Mouse (Mus musculus): ENCODE measurements around the gene Akap4. TPM values are rescaled to one million over a fixed set of nuclear protein-coding genes. Genes with fewer than 3 reads are reported as not detected.

The Akap4 gene
- total and polyA plus RNA-seq, 3 experiments, result not detected

- H3K27ac ChIP-seq (ENCODE audit: control insufficient read depth, low read depth, low read length), result no peak overlapping the region
Measured at GRCm38 (mm10) chrX:7057056-7057455, 10.3 kb upstream of the Akap4 start.

GRCm38 (mm10) chrX:7057634-7058033, 9.7 kb upstream of the Akap4 start:
- H3K9ac ChIP-seq (ENCODE audit: control insufficient read depth, low read depth, low read length, poor library complexity, severe bottlenecking), result no peak overlapping the region
- H3K4me3 ChIP-seq (ENCODE audit: control insufficient read depth in 1 of 2, insufficient read depth in 1 of 2, low read depth in 2 of 2, low read length in 2 of 2), result no peak overlapping the region
- no peak overlapping the region for H3K27ac ChIP-seq (ENCODE audit: control insufficient read depth, low read depth, low read length)
- no peaks in the 10 kb centered on the region for H3K9me3 ChIP-seq (replicated peaks; ENCODE audit: insufficient read depth, low read length)
- TF ChIP-seq UBTF (IDR thresholded peaks at IDR 0.05; ENCODE audit: borderline replicate concordance, insufficient read depth, low read depth, low read length), result no peak
- no peak for TF ChIP-seq USF1 (IDR thresholded peaks at IDR 0.05; ENCODE audit: low read depth, low read length)
- TF ChIP-seq BHLHE40 (IDR thresholded peaks at IDR 0.05; ENCODE audit: borderline replicate concordance, low read depth, low read length), result no peak
- no peak for TF ChIP-seq NRF1 (IDR thresholded peaks at IDR 0.05; ENCODE audit: insufficient read depth, low read depth, low read length, poor library complexity, severe bottlenecking)
- peak; percentile 54 to 65; a peak in 3 of 4 replicates for TF ChIP-seq EP300 (IDR thresholded peaks at IDR 0.05; ENCODE audit: low read depth in 1 of 2, low read length in 2 of 2)
- peak; percentile 65 for TF ChIP-seq GATA1 (IDR thresholded peaks at IDR 0.05; ENCODE audit: low read depth, low read length)
- TF ChIP-seq MEF2A (IDR thresholded peaks at IDR 0.05; ENCODE audit: extremely low read depth, insufficient replicate concordance, low read depth, low read length, poor library complexity, severe bottlenecking), result no peak
- peak; percentile 34; the same call in 1 of the 2 replicates for TF ChIP-seq TCF12 (IDR thresholded peaks at IDR 0.05; ENCODE audit: low read depth, low read length)
- no peak for TF ChIP-seq POLR2A (IDR thresholded peaks at IDR 0.05; ENCODE audit: control insufficient read depth in 1 of 2, insufficient read depth in 1 of 2, low read depth in 1 of 2, low read length in 2 of 2, poor library complexity in 1 of 2)
- no peak for TF ChIP-seq NELFE (IDR thresholded peaks at IDR 0.05; ENCODE audit: low read depth, low read length)
- TF ChIP-seq TAL1 (IDR thresholded peaks at IDR 0.05; ENCODE audit: low read length), result 0 out of 2 replicates have a peak, but pooled peaks have one; percentile 7
- peaks cover 0 to 4% of the 10 kb centered on the region in 2 experiments; a peak in 2 of 4 replicates for H3K4me1 ChIP-seq (ENCODE audit: control insufficient read depth in 1 of 2, insufficient read depth in 2 of 2, low read length in 2 of 2)
- H3K36me3 ChIP-seq (ENCODE audit: control insufficient read depth in 1 of 2, insufficient read depth in 2 of 2, low read length in 2 of 2), result no peaks in the 10 kb centered on the region
- DNase-seq (ENCODE audit: low read depth, low spot score), result peak; percentile 56
- no peaks in the 10 kb centered on the region for H3K27me3 ChIP-seq (ENCODE audit: control insufficient read depth in 1 of 2, insufficient read depth in 2 of 2, low read length in 2 of 2)
- H3K79me2 ChIP-seq (ENCODE audit: control insufficient read depth, insufficient read depth, low read length, poor library complexity), result no peaks in the 10 kb centered on the region

More at GRCm38 (mm10) chrX:7057056-7057455, 10.3 kb upstream of the Akap4 start:
- H3K79me2 ChIP-seq (ENCODE audit: control insufficient read depth, insufficient read depth, low read length, poor library complexity), result no peaks in the 10 kb centered on the region
- DNase-seq (ENCODE audit: low read depth, low spot score), result no peak
- H3K9ac ChIP-seq (ENCODE audit: control insufficient read depth, low read depth, low read length, poor library complexity, severe bottlenecking), result no peak overlapping the region
- TF ChIP-seq TCF12 (IDR thresholded peaks at IDR 0.05; ENCODE audit: low read depth, low read length), result no peak
- no peak for TF ChIP-seq SIN3A (IDR thresholded peaks at IDR 0.05; ENCODE audit: low read length)
- no peak for TF ChIP-seq MYC (IDR thresholded peaks at IDR 0.05; ENCODE audit: low read depth, low read length)
- TF ChIP-seq GATA1 (IDR thresholded peaks at IDR 0.05; ENCODE audit: low read depth, low read length), result no peak
- no peak for TF ChIP-seq MYB (IDR thresholded peaks at IDR 0.05; ENCODE audit: low read depth, low read length)
- TF ChIP-seq ZNF384 (IDR thresholded peaks at IDR 0.05; ENCODE audit: low read depth, low read length), result no peak
- TF ChIP-seq MEF2A (IDR thresholded peaks at IDR 0.05; ENCODE audit: extremely low read depth, insufficient replicate concordance, low read depth, low read length, poor library complexity, severe bottlenecking), result no peak
- TF ChIP-seq CHD2 (IDR thresholded peaks at IDR 0.05; ENCODE audit: low read length), result no peak
- no peak for TF ChIP-seq JUND (IDR thresholded peaks at IDR 0.05; ENCODE audit: low read depth, low read length)
- H3K9me3 ChIP-seq (replicated peaks; ENCODE audit: insufficient read depth, low read length), result no peaks in the 10 kb centered on the region
- no peak overlapping the region for H3K4me3 ChIP-seq (ENCODE audit: control insufficient read depth in 1 of 2, insufficient read depth in 1 of 2, low read depth in 2 of 2, low read length in 2 of 2)
- H3K4me1 ChIP-seq (ENCODE audit: control insufficient read depth in 1 of 2, insufficient read depth in 2 of 2, low read length in 2 of 2), result peaks cover 0 to 4% of the 10 kb centered on the region in 2 experiments; a peak in 2 of 4 replicates
- no peaks in the 10 kb centered on the region for H3K36me3 ChIP-seq (ENCODE audit: control insufficient read depth in 1 of 2, insufficient read depth in 2 of 2, low read length in 2 of 2)
- H3K27me3 ChIP-seq (ENCODE audit: control insufficient read depth in 1 of 2, insufficient read depth in 2 of 2, low read length in 2 of 2), result no peaks in the 10 kb centered on the region

All from MEL (cell line).